Mouse (Mus musculus) CH12.LX (cell line): ENCODE measurements around the gene Mrpl49. TPM values are rescaled to one million over a fixed set of nuclear protein-coding genes. Genes with fewer than 3 reads are reported as not detected.

ENCODE experiments used
- DNase-seq: peaks from one replicate; pipeline ENCODE4 v3.0.0-alpha.2; 2013; ENCODE audit errors: extremely low read depth
- H3K27ac ChIP-seq: 2 replicates; pipeline ENCODE4 v1.5.1; 2012; ENCODE audit warnings: low read depth, mild to moderate bottlenecking, control low read depth, moderate library complexity; ENCODE audit not compliant: insufficient read depth
- H3K27me3 ChIP-seq: replicated peaks from 2 replicates; pipeline ENCODE3; 2012; ENCODE audit warnings: inconsistent platforms
- H3K36me3 ChIP-seq, 2 experiments: replicated peaks in 1 of 2; 2 replicates each; pipeline versions ENCODE3 to v1.6.1; 2012; ENCODE audit warnings: inconsistent platforms in 1 of 2, low read length in 1 of 2, mild to moderate bottlenecking in 1 of 2, mixed read lengths in 1 of 2, moderate library complexity in 1 of 2; ENCODE audit not compliant: control insufficient read depth in 1 of 2, insufficient read depth in 1 of 2
- H3K4me1 ChIP-seq, 2 experiments: 2 replicates each; pipeline ENCODE4 v1.6.1; 2012; ENCODE audit warnings: inconsistent platforms in 1 of 2, moderate library complexity in 1 of 2; ENCODE audit not compliant: insufficient read depth in 2 of 2, control insufficient read depth in 1 of 2
- H3K4me2 ChIP-seq: 2 replicates; pipeline ENCODE4 v1.6.1; 2012; ENCODE audit warnings: low read depth, mild to moderate bottlenecking, control low read depth; ENCODE audit not compliant: poor library complexity, insufficient read depth, severe bottlenecking
- H3K4me3 ChIP-seq, 3 experiments: fragments of 150-350 bp in 1 of 3; sonication (generic) in 1 of 3; replicated peaks in 1 of 3; 2 replicates each; pipeline versions ENCODE3 to v1.5.1; 2011 to 2012; ENCODE audit warnings: low read depth in 2 of 3, low read length in 2 of 3, mild to moderate bottlenecking in 2 of 3, moderate library complexity in 2 of 3, control low read depth in 1 of 3, improper control_type of control experiment in 1 of 3, inconsistent platforms in 1 of 3, mixed read lengths in 1 of 3; ENCODE audit not compliant: poor library complexity in 1 of 3
- H3K79me2 ChIP-seq: replicated peaks from 2 replicates; pipeline ENCODE4 v1.6.1; 2012; ENCODE audit warnings: mild to moderate bottlenecking, moderate library complexity; ENCODE audit not compliant: control insufficient read depth, poor library complexity, insufficient read depth, severe bottlenecking; ENCODE audit errors: extremely low read depth
- H3K9ac ChIP-seq: 2 replicates; pipeline ENCODE4 v1.6.1; 2012; ENCODE audit warnings: low read depth, mild to moderate bottlenecking, control low read depth, moderate library complexity; ENCODE audit not compliant: insufficient read depth
- H3K9me3 ChIP-seq: replicated peaks from 2 replicates; pipeline ENCODE3; 2012; ENCODE audit warnings: low read length, inconsistent platforms, mixed read lengths
- BHLHE40 ChIP-seq: IDR thresholded peaks from 2 replicates; pipeline ENCODE4 v1.6.1; 2011; ENCODE audit warnings: mild to moderate bottlenecking, low read depth, low read length, improper control_type of control experiment
- CHD1 ChIP-seq: IDR thresholded peaks from 2 replicates; pipeline ENCODE4 v1.6.1; 2012; ENCODE audit warnings: low read depth, low read length, improper control_type of control experiment, inconsistent platforms
- CTCF ChIP-seq, 2 experiments: IDR thresholded peaks in 1 of 2; conservative IDR thresholded peaks in 1 of 2; 2 replicates each; pipeline ENCODE4 v1.5.1; 2011 to 2012; ENCODE audit warnings: low read depth in 2 of 2, low read length in 2 of 2, improper control_type of control experiment in 1 of 2, inconsistent platforms in 1 of 2, mild to moderate bottlenecking in 1 of 2, moderate library complexity in 1 of 2
- EP300 ChIP-seq: IDR thresholded peaks from 2 replicates; pipeline ENCODE4 v1.6.1; 2011; ENCODE audit warnings: low read length, improper control_type of control experiment
- ETS1 ChIP-seq: conservative IDR thresholded peaks from 2 replicates; pipeline ENCODE4 v1.6.1; 2012; ENCODE audit warnings: low read depth, mild to moderate bottlenecking, inconsistent platforms, low read length, improper control_type of control experiment, moderate library complexity
- IRF4 ChIP-seq: IDR thresholded peaks from 2 replicates; pipeline ENCODE4 v1.6.1; 2014; ENCODE audit warnings: low read depth, mild to moderate bottlenecking, inconsistent platforms, low read length, improper control_type of control experiment
- JUND ChIP-seq: conservative IDR thresholded peaks from 2 replicates; pipeline ENCODE4 v1.6.1; 2011; ENCODE audit warnings: low read depth, low read length, improper control_type of control experiment
- MAFK ChIP-seq: IDR thresholded peaks from 2 replicates; pipeline ENCODE4 v1.6.1; 2011; ENCODE audit warnings: low read length, improper control_type of control experiment; ENCODE audit not compliant: insufficient replicate concordance
- MAX ChIP-seq: IDR thresholded peaks from 2 replicates; pipeline ENCODE4 v1.6.1; 2011; ENCODE audit warnings: low read length, improper control_type of control experiment
- MAZ ChIP-seq: IDR thresholded peaks from 2 replicates; pipeline ENCODE4 v1.6.1; 2012; ENCODE audit warnings: low read depth, mild to moderate bottlenecking, inconsistent platforms, low read length, improper control_type of control experiment, moderate library complexity
- MXI1 ChIP-seq: IDR thresholded peaks from 2 replicates; pipeline ENCODE4 v1.6.1; 2011; ENCODE audit warnings: mild to moderate bottlenecking, low read depth, low read length, improper control_type of control experiment
- MYC ChIP-seq: IDR thresholded peaks from 2 replicates; pipeline ENCODE4 v1.6.1; 2011; ENCODE audit warnings: low read depth, mild to moderate bottlenecking, improper control_type of control experiment, low read length
- PAX5 ChIP-seq: IDR thresholded peaks from 2 replicates; pipeline ENCODE4 v1.6.1; 2012; ENCODE audit warnings: low read length, inconsistent platforms, mixed read lengths
- RAD21 ChIP-seq: IDR thresholded peaks from 2 replicates; pipeline ENCODE4 v1.6.1; 2011; ENCODE audit warnings: low read depth, mild to moderate bottlenecking, low read length, improper control_type of control experiment, moderate library complexity
- SMC3 ChIP-seq: IDR thresholded peaks from 2 replicates; pipeline ENCODE4 v1.6.1; 2011; ENCODE audit warnings: low read depth, low read length, improper control_type of control experiment
- TCF12 ChIP-seq: IDR thresholded peaks from 2 replicates; pipeline ENCODE4 v1.6.1; 2014; ENCODE audit warnings: low read depth, mild to moderate bottlenecking, inconsistent platforms, low read length, improper control_type of control experiment
- UBTF ChIP-seq: IDR thresholded peaks from 2 replicates; pipeline ENCODE4 v1.6.1; 2012; ENCODE audit warnings: low read depth, mild to moderate bottlenecking, inconsistent platforms, low read length, improper control_type of control experiment, moderate library complexity
- ZC3H11A ChIP-seq: IDR thresholded peaks from 2 replicates; pipeline ENCODE4 v1.6.1; 2012; ENCODE audit warnings: low read depth, mild to moderate bottlenecking, inconsistent platforms, low read length, improper control_type of control experiment
- dilution Hi-C: fragments of 300-500 bp; cut with MboI; formaldehyde crosslinking; loops from 2 replicates; pipeline ENCODE4 v1.14.3; 2020; ENCODE audit warnings: low sequenced_read_pairs; ENCODE audit not compliant: extremely low pct_unique_long_range_greater_than_20kb, extremely low pct_ligation_motif_present
- in situ Hi-C: fragments of 300-500 bp; cut with MboI; formaldehyde crosslinking; loops from 3 replicates; pipeline ENCODE4 v1.14.3; 2019; ENCODE audit warnings: low sequenced_read_pairs, low pct_ligation_motif_present, low pct_unique_long_range_greater_than_20kb, mixed read lengths
- polyA plus RNA-seq: library from polyadenylated mRNA; unstranded; fragments of >175 nt; gene quantifications from 2 replicates; pipeline ENCODE4 v1.2.1, GENCODE M21; 2012; ENCODE audit warnings: low read depth; ENCODE audit not compliant: insufficient read length
- total RNA-seq, 2 experiments: library from RNA; depleted of rRNA; stranded (reverse); fragments of 300-350 nt in 1 of 2; fragments of >200 nt in 1 of 2; gene quantifications; 2 replicates each; pipeline ENCODE4 v1.2.3; 2012 to 2014

Gene Mrpl49
- total and polyA plus RNA-seq, 3 experiments: 37.4 to 66.6 (median 59.0) TPM

DNA sequence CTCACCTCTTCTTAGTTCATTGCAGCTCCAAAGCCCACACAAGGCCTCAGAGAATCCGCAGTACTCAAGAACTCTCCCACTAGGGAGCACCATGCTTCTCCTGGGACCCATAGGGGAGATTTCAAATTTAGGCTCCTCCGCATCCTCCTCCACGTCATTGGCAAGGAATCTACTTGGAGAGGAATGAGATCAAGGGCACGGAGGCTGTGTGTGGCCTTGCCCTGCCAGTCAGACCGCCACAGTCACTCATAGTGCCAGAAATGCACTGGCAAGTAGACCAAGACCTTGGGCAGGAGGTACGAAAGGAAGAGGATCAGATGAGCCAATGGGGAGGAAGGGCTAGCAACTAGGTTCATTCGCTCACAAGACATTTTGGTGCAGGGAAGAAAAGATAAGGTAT lies 33.7 kb downstream of the Mrpl49 start:
- Histone ChIP-seq H3K9ac (no peak overlapping the region), H3K27ac (no peak overlapping the region), H3K9me3 (no peaks in the 10 kb centered on the region), H3K79me2 (no peaks in the 10 kb centered on the region), H3K4me1 (peaks cover 5 to 19% of the 10 kb centered on the region in 2 experiments), H3K4me2 (no peak overlapping the region)
- TF ChIP-seq MAFK (no peak), EP300 (no peak), SMC3 (no peak), TCF12 (no peak), ETS1 (no peak), BHLHE40 (no peak), MAX (no peak), UBTF (no peak), PAX5 (no peak), MXI1 (no peak), IRF4 (no peak), MYC (no peak), MAZ (no peak), CHD1 (no peak), JUND (no peak)
- TF ChIP-seq, all 38 proteins: peak for 0
- peaks cover 6% of the 10 kb centered on the region for H3K27me3 ChIP-seq
- in situ Hi-C loops: no loop called here
- DNase-seq: no peak
- no peak overlapping the region for H3K4me3 ChIP-seq
- dilution Hi-C loops: no loop called here
- no peaks in the 10 kb centered on the region for H3K36me3 ChIP-seq

DNA sequence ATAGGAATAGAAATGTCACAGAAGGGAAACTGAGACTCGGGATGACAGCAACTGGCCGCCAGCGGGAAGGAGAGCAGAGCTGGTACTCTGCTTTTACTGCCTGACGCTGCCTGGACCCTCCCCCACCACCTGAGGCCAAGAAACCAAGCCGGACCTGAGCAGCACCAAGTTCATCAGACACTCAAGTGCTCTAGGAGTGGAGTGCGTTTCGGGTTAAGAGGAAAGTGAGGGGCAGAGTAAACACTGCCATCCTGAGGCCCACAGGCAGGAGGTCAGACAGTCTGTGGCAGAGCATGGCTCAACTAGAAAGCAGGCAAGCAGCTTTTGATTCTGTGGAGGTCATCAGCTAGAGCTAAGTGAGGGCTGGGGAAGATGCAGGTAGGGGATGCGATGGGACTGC lies 34.5 kb downstream of the Mrpl49 start:
- no peak overlapping the region for H3K4me2 ChIP-seq
- no peak for TF ChIP-seq ZC3H11A
- H3K36me3 ChIP-seq: no peaks in the 10 kb centered on the region
- no peak overlapping the region for H3K27ac ChIP-seq
- no peaks in the 10 kb centered on the region for H3K79me2 ChIP-seq
- in situ Hi-C loops: no loop called here
- H3K9me3 ChIP-seq: no peaks in the 10 kb centered on the region
- dilution Hi-C loops: no loop called here
- no peak overlapping the region for H3K9ac ChIP-seq
- peaks cover 6% of the 10 kb centered on the region for H3K27me3 ChIP-seq
- no peak for DNase-seq
- H3K4me3 ChIP-seq: no peak overlapping the region
- peaks cover 5 to 22% of the 10 kb centered on the region in 2 experiments for H3K4me1 ChIP-seq

- Histone ChIP-seq H3K4me2 (no peak overlapping the region), H3K36me3 (no peaks in the 10 kb centered on the region), H3K27me3 (peaks cover 2% of the 10 kb centered on the region)
- in situ Hi-C loops: no loop called here
- TF ChIP-seq TCF12 (no peak), CTCF (conservative IDR thresholded peaks at IDR 0.05 in 1 of 2, IDR thresholded peaks at IDR 0.05 in 1 of 2; ENCODE audit: low read depth in 2 of 2, low read length in 2 of 2) (peak in 1 of 2 experiments; percentile 39; a peak in 2 of 4 replicates), RAD21 (no peak; the same call in none of the 2 replicates), SMC3 (peak; percentile 40)
- TF ChIP-seq, all 38 proteins: peak for 2
- DNase-seq: no peak
- Histone ChIP-seq H3K9ac (no peak overlapping the region), H3K79me2 (no peaks in the 10 kb centered on the region), H3K4me1 (peaks cover 11 to 40% of the 10 kb centered on the region in 2 experiments), H3K27ac (no peak overlapping the region), H3K9me3 (no peaks in the 10 kb centered on the region), H3K4me3 (no peak overlapping the region)
- dilution Hi-C loops: no loop called here
Measured at GRCm38 (mm10) chr19:6020276-6020675, 37.3 kb downstream of the Mrpl49 start.
